Mouse (Mus musculus): ENCODE data around the gene Scrn3.

Gene Scrn3

GRCm38 (mm10) chr2:73274119-73274920, 38.1 kb upstream of the Scrn3 start:
- DNase-seq (ENCODE audit: low read depth, low spot score), result no peak

- DNase-seq (ENCODE audit: low read depth, low spot score), result no peak
These were observed 37.0 kb upstream of the Scrn3 start for GRCm38 (mm10) chr2:73275261-73276040.

GRCm38 (mm10) chr2:73276141-73276571, 36.2 kb upstream of the Scrn3 start:
- DNase-seq (ENCODE audit: low read depth, low spot score), result no peak

- DNase-seq (ENCODE audit: low read depth, low spot score), result no peak
These were observed 35.2 kb upstream of the Scrn3 start for GRCm38 (mm10) chr2:73277021-73277708.

- no peak for DNase-seq (ENCODE audit: low read depth, low spot score)
These were observed 34.7 kb upstream of the Scrn3 start for GRCm38 (mm10) chr2:73277709-73278075.

GRCm38 (mm10) chr2:73278131-73278854, 34.1 kb upstream of the Scrn3 start:
- no peak for DNase-seq (ENCODE audit: low read depth, low spot score)

DNA sequence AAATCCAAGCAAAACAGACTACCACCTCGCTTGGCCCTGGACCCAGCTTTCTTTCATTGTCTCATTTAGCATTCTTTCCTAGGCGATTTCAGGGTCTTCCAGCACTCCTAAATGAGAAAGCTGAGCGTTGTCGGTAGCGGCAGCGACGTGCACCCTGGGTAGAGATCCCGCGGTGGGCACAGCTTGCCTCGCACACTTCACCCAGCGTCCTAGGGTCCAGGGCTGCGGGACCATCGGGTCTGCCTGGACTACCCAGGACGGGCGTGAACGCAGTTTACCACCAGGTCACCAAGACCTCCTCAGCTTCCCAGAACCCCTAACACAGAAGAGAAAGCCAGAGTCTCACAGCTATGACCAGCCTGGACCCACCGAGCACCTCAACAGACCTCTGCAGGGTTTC, 33.5 kb upstream of the Scrn3 start:
- DNase-seq (ENCODE audit: low read depth, low spot score), result no peak

DNA sequence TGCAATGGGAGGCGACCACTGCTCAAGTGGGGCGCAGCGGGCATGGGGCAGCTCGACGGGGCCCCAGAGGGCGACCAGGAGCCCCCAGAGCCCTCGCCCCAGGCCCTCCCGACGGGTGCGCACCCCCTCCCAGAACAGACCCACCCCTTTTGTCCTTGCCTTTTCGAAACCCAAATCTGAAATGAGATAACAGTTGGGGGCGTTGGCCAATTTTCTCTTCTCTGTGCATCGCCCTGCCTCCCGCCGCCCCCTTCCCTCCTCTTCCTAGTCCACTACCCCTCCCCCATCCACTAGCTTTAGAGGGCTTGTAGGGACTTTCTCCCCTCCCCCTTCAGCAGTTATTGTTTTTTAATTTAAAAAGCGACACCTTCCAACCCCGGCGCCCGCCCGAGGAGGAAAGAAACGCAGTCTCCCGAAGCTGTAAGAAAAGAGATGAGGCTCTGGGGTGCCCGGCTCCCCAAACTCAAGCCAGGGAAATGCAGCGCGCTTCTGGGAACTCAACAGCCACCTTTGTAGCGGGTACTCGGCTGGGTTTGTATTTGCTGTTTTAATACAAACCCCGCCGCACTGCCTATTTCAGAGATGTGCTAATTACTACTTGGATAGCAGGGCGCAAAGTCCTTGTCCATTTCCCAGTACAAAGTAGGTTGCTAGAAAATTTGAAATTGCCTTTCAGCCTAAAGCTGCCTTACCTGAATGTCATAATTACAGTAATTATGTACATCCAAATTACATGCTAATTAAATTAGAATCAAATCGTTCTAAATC, 32.9 kb upstream of the Scrn3 start:
- DNase-seq (ENCODE audit: low read depth, low spot score), result no peak

- no peak for DNase-seq (ENCODE audit: low read depth, low spot score)
These were observed 31.9 kb upstream of the Scrn3 start for GRCm38 (mm10) chr2:73280356-73281047.

GRCm38 (mm10) chr2:73281048-73281661, 31.2 kb upstream of the Scrn3 start:
- no peak for DNase-seq (ENCODE audit: low read depth, low spot score)

DNA sequence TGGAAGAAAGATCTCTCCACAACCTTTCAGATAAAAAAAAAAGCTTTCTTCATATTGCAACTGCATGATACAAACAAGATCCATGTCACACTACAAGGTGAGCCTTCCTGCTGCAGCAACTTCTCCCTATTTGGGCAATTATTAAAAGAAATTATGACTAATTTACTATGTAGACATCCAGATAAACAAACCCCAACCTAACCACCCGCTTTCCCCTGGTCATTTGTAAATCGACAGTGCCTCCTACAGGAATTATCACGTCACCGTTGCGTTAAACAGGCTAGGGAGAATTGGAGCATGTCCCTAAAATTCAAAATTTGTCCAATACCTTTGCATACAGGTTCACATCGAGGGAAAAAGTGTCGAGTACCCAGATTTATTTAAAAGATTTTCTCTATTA, 30.7 kb upstream of the Scrn3 start:
- DNase-seq (ENCODE audit: low read depth, low spot score), result no peak

- no peak for DNase-seq (ENCODE audit: low read depth, low spot score)
These were observed 26.8 kb upstream of the Scrn3 start for GRCm38 (mm10) chr2:73285630-73286029.

DNA sequence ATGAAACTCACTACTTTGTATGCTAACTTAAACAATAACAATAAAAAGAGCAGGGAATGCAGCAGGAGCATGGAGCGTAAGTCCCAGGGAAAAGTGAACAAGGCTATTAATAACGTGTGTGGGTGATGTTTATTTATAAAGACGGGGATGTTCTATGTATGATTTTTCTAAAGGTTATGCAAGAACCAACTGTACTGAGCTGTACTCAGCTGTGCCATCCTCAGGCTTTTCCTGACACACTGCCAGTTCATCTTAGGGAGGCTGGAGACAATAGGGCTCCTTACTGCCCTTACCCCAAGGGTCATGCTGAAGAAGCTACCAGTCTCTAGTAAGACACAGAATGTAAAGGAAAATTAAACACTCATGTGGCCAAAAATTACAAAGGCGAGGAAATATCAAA, 21.3 kb upstream of the Scrn3 start:
- no peak for DNase-seq (ENCODE audit: low read depth, low spot score)

DNA sequence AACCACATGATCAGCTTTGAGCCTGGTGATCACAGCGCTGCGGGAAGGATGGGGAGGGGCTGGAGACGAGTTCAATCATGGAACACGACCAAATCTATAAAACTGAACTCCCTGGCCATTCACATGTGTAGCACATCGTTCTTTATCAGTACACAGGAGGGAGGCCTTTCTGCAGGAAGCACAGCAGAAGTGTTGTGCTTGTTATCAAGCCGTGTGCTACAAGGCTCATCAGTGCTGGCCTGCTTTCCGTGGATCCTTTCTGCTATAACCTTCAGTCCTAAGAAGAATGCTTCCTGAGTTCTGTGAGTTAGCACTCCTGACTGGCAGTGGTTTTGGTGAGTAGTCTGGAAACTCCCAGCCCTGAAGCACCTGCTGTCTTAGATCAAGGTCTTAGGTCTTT, 17.4 kb upstream of the Scrn3 start:
- DNase-seq (ENCODE audit: low read depth, low spot score), result no peak

GRCm38 (mm10) chr2:73298154-73298553, 14.2 kb upstream of the Scrn3 start:
- no peak for DNase-seq (ENCODE audit: low read depth, low spot score)

DNA sequence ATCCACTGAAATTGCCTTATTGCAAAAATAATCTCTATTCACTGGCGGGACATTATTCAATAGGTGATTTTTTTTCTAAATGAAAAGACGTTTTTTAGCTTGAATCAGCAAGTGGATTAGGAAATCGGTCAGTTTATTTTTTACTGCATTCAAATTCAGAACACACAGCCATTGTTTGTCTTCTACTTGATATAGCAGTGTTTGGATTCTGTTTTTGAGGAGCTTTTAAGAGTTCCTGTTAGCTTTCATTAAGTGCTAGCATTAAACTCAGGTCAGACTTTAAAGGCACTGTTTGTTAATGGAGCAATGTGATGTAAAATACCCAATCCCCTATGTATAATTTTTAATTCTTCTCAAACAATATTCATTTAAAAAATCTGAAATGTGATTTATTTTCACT, 13.6 kb upstream of the Scrn3 start:
- no peak for DNase-seq (ENCODE audit: low read depth, low spot score)

DNA sequence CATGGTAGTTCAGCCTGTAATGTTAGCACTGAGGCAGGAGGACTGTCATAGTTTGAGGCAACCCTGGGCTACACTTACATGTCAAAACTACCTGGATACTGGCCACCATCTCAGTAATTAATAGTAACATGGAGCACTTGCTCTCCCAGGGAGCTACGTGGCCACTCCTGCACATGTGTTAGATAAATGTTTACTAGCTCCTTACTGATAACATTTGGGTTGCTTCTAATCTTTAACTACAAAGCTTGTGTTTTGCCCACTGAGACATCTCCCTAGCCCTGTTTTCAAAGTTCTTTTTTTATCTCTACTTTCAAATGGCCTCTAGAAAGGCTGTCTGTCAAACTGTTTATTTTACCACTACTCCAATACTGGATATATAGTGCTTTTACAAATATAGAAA, 10.4 kb upstream of the Scrn3 start:
- DNase-seq (ENCODE audit: low read depth, low spot score), result no peak

- DNase-seq (ENCODE audit: low read depth, low spot score), result no peak
These were observed 9.7 kb upstream of the Scrn3 start for GRCm38 (mm10) chr2:73302722-73303121.

GRCm38 (mm10) chr2:73304506-73304905, 7.9 kb upstream of the Scrn3 start:
- DNase-seq (ENCODE audit: low read depth, low spot score), result no peak

DNA sequence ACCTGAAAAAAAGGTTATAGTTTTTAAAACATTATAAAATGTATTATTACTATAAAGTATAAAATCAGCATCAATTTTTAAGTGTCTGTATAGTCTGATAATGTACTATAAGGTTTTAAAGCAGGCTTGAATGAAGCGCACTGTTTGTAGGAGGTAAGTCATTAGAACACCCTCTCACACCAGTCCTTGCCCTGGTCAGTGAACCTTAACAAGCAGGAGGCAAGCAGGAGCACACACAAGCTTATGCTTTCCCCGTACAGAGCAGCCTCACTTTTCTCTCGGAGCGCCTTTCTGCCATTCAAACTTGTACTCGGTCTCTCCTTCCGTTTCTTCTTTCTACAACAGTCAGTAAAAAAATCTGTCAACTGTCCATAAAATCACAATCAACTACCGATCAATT, 6.4 kb upstream of the Scrn3 start:
- DNase-seq (ENCODE audit: low read depth, low spot score), result no peak
